Mouse (Mus musculus): Measurements from ENCODE around the gene Hmgb1. TPM values are rescaled to one million over a fixed set of nuclear protein-coding genes. Genes with fewer than 3 reads are reported as not detected.

Gene Hmgb1
- polyA plus RNA-seq, 1 experiment from 2014 or later, result 1,034 TPM

- peaks cover 19% of the 10 kb centered on the region for H3K4me1 ChIP-seq
- H3K9ac ChIP-seq, result no peak overlapping the region
- ATAC-seq (ENCODE audit: insufficient number of reproducible peaks, low FRiP score, low TSS enrichment, low read depth), result no peak
- H3K4me2 ChIP-seq (replicated peaks), result no peak overlapping the region
- no peaks in the 10 kb centered on the region for H3K9me3 ChIP-seq (replicated peaks)
- 85% methylated on average over 16 of the region's 16 CpGs for WGBS
- no peak overlapping the region for H3K4me3 ChIP-seq (replicated peaks)
- H3K27me3 ChIP-seq, result no peaks in the 10 kb centered on the region
- no peak overlapping the region for H3K27ac ChIP-seq (replicated peaks)
- no peaks in the 10 kb centered on the region for H3K36me3 ChIP-seq
These were observed 64.9 kb downstream of the Hmgb1 start for GRCm38 (mm10) chr5:149119341-149119881.

- H3K27me3 ChIP-seq, result no peaks in the 10 kb centered on the region
- H3K36me3 ChIP-seq, result no peaks in the 10 kb centered on the region
These were observed 66.3 kb downstream of the Hmgb1 start for GRCm38 (mm10) chr5:149117815-149118547.

GRCm38 (mm10) chr5:149114587-149114986 is 69.7 kb downstream of the Hmgb1 start:
- Histone ChIP-seq H3K27ac (replicated peaks) (no peak overlapping the region), H3K4me3 (replicated peaks) (no peak overlapping the region), H3K9me3 (replicated peaks) (no peaks in the 10 kb centered on the region), H3K4me1 (peaks cover 19% of the 10 kb centered on the region), H3K36me3 (no peaks in the 10 kb centered on the region), H3K4me2 (replicated peaks) (no peak overlapping the region), H3K9ac (no peak overlapping the region), H3K27me3 (no peaks in the 10 kb centered on the region)
- ATAC-seq (ENCODE audit: insufficient number of reproducible peaks, low FRiP score, low TSS enrichment, low read depth), result no peak
- 24% methylated on average over 9 of the region's 9 CpGs for WGBS

More at GRCm38 (mm10) chr5:149117815-149118547, 66.3 kb downstream of the Hmgb1 start:
- H3K27ac ChIP-seq (replicated peaks), result no peak overlapping the region
- H3K4me1 ChIP-seq, result peaks cover 19% of the 10 kb centered on the region
- no peak overlapping the region for H3K4me2 ChIP-seq (replicated peaks)
- no peak overlapping the region for H3K4me3 ChIP-seq (replicated peaks)
- ATAC-seq (ENCODE audit: insufficient number of reproducible peaks, low FRiP score, low TSS enrichment, low read depth), result no peak
- no peak overlapping the region for H3K9ac ChIP-seq
- 38% methylated on average over 7 of the region's 7 CpGs for WGBS
- no peaks in the 10 kb centered on the region for H3K9me3 ChIP-seq (replicated peaks)

- WGBS, result 68% methylated on average over 7 of the region's 7 CpGs
- Histone ChIP-seq H3K9me3 (replicated peaks) (no peaks in the 10 kb centered on the region), H3K4me1 (peaks cover 19% of the 10 kb centered on the region), H3K27me3 (no peaks in the 10 kb centered on the region), H3K4me3 (replicated peaks) (no peak overlapping the region), H3K36me3 (no peaks in the 10 kb centered on the region), H3K4me2 (replicated peaks) (no peak overlapping the region), H3K27ac (replicated peaks) (no peak overlapping the region), H3K9ac (no peak overlapping the region)
- ATAC-seq (ENCODE audit: insufficient number of reproducible peaks, low FRiP score, low TSS enrichment, low read depth), result no peak
These were observed 70.3 kb downstream of the Hmgb1 start for GRCm38 (mm10) chr5:149114034-149114433.

GRCm38 (mm10) chr5:149113439-149113838 is 70.8 kb downstream of the Hmgb1 start:
- Histone ChIP-seq H3K4me2 (replicated peaks) (no peak overlapping the region), H3K27ac (replicated peaks) (no peak overlapping the region), H3K36me3 (no peaks in the 10 kb centered on the region), H3K9me3 (replicated peaks) (no peaks in the 10 kb centered on the region), H3K9ac (no peak overlapping the region), H3K4me3 (replicated peaks) (no peak overlapping the region), H3K27me3 (no peaks in the 10 kb centered on the region), H3K4me1 (peaks cover 15% of the 10 kb centered on the region)
- WGBS, result 68% methylated on average over 7 of the region's 7 CpGs
- ATAC-seq (ENCODE audit: insufficient number of reproducible peaks, low FRiP score, low TSS enrichment, low read depth), result no peak

GRCm38 (mm10) chr5:149112559-149112958 is 71.7 kb downstream of the Hmgb1 start:
- Histone ChIP-seq H3K36me3 (no peaks in the 10 kb centered on the region), H3K27ac (replicated peaks) (no peak overlapping the region), H3K4me1 (peaks cover 8% of the 10 kb centered on the region; the same call in 1 of the 2 replicates), H3K9ac (no peak overlapping the region), H3K4me3 (replicated peaks) (no peak overlapping the region), H3K4me2 (replicated peaks) (no peak overlapping the region), H3K27me3 (no peaks in the 10 kb centered on the region), H3K9me3 (replicated peaks) (no peaks in the 10 kb centered on the region)
- WGBS, result 87% methylated on average over 5 of the region's 5 CpGs
- no peak for ATAC-seq (ENCODE audit: insufficient number of reproducible peaks, low FRiP score, low TSS enrichment, low read depth)

GRCm38 (mm10) chr5:149109220-149109619 is 75.1 kb downstream of the Hmgb1 start:
- ATAC-seq (ENCODE audit: insufficient number of reproducible peaks, low FRiP score, low TSS enrichment, low read depth), result no peak
- H3K36me3 ChIP-seq, result no peaks in the 10 kb centered on the region
- H3K27ac ChIP-seq (replicated peaks), result no peak overlapping the region
- WGBS, result 67% methylated on average over 3 of the region's 3 CpGs
- no peaks in the 10 kb centered on the region for H3K4me1 ChIP-seq
- H3K27me3 ChIP-seq, result no peaks in the 10 kb centered on the region
- H3K9me3 ChIP-seq (replicated peaks), result no peaks in the 10 kb centered on the region
- no peak overlapping the region for H3K4me3 ChIP-seq (replicated peaks)
- no peak overlapping the region for H3K4me2 ChIP-seq (replicated peaks)
- no peak overlapping the region for H3K9ac ChIP-seq

GRCm38 (mm10) chr5:149108178-149108577 is 76.1 kb downstream of the Hmgb1 start:
- no peak for ATAC-seq (ENCODE audit: insufficient number of reproducible peaks, low FRiP score, low TSS enrichment, low read depth)
- WGBS, result 83% methylated on average over 15 of the region's 15 CpGs

GRCm38 (mm10) chr5:149107566-149107965 is 76.7 kb downstream of the Hmgb1 start:
- no peak overlapping the region for H3K27ac ChIP-seq (replicated peaks)
- 53% methylated on average over 3 of the region's 3 CpGs for WGBS
- no peak for ATAC-seq (ENCODE audit: insufficient number of reproducible peaks, low FRiP score, low TSS enrichment, low read depth)
- H3K9ac ChIP-seq, result no peak overlapping the region
- H3K27me3 ChIP-seq, result no peaks in the 10 kb centered on the region
- no peaks in the 10 kb centered on the region for H3K36me3 ChIP-seq
- H3K9me3 ChIP-seq (replicated peaks), result no peaks in the 10 kb centered on the region
- H3K4me3 ChIP-seq (replicated peaks), result no peak overlapping the region
- H3K4me1 ChIP-seq, result no peaks in the 10 kb centered on the region
- H3K4me2 ChIP-seq (replicated peaks), result no peak overlapping the region

More at GRCm38 (mm10) chr5:149108178-149108577, 76.1 kb downstream of the Hmgb1 start:
- no peaks in the 10 kb centered on the region for H3K36me3 ChIP-seq
- no peak overlapping the region for H3K27ac ChIP-seq (replicated peaks)
- H3K4me2 ChIP-seq (replicated peaks), result no peak overlapping the region
- no peaks in the 10 kb centered on the region for H3K4me1 ChIP-seq
- no peaks in the 10 kb centered on the region for H3K27me3 ChIP-seq
- H3K9me3 ChIP-seq (replicated peaks), result no peaks in the 10 kb centered on the region
- no peak overlapping the region for H3K4me3 ChIP-seq (replicated peaks)
- H3K9ac ChIP-seq, result no peak overlapping the region

GRCm38 (mm10) chr5:149104096-149104725 is 80.1 kb downstream of the Hmgb1 start:
- no peak overlapping the region for H3K4me3 ChIP-seq (replicated peaks)
- H3K27ac ChIP-seq (replicated peaks), result no peak overlapping the region
- 84% methylated on average over 8 of the region's 8 CpGs for WGBS
- H3K4me1 ChIP-seq, result no peaks in the 10 kb centered on the region
- H3K36me3 ChIP-seq, result no peaks in the 10 kb centered on the region
- no peak overlapping the region for H3K9ac ChIP-seq
- no peaks in the 10 kb centered on the region for H3K27me3 ChIP-seq
- no peaks in the 10 kb centered on the region for H3K9me3 ChIP-seq (replicated peaks)
- no peak for ATAC-seq (ENCODE audit: insufficient number of reproducible peaks, low FRiP score, low TSS enrichment, low read depth)
- H3K4me2 ChIP-seq (replicated peaks), result no peak overlapping the region

- no peak overlapping the region for H3K4me3 ChIP-seq (replicated peaks)
- H3K4me2 ChIP-seq (replicated peaks), result no peak overlapping the region
- H3K4me1 ChIP-seq, result no peaks in the 10 kb centered on the region
- ATAC-seq (ENCODE audit: insufficient number of reproducible peaks, low FRiP score, low TSS enrichment, low read depth), result no peak
- no peaks in the 10 kb centered on the region for H3K9me3 ChIP-seq (replicated peaks)
- no peak overlapping the region for H3K9ac ChIP-seq
- 83% methylated on average over 6 of the region's 6 CpGs for WGBS
- H3K27me3 ChIP-seq, result no peaks in the 10 kb centered on the region
- H3K36me3 ChIP-seq, result no peaks in the 10 kb centered on the region
- H3K27ac ChIP-seq (replicated peaks), result no peak overlapping the region
These were observed 82.4 kb downstream of the Hmgb1 start for GRCm38 (mm10) chr5:149101869-149102268.
